Mouse (Mus musculus) right cerebral cortex, postnatal 25 days (tissue): Measurements from ENCODE around the gene Actn4.

Experiments used
- DNase-seq: peaks from one replicate; pipeline ENCODE4 v3.0.0; 2022

Gene Actn4

GRCm38 (mm10) chr7:28961927-28962670 lies at the start of gene Actn4:
Gene Actn4 (minus strand): TSS chr7:28962340.
- peak; percentile 100 for DNase-seq

DNA sequence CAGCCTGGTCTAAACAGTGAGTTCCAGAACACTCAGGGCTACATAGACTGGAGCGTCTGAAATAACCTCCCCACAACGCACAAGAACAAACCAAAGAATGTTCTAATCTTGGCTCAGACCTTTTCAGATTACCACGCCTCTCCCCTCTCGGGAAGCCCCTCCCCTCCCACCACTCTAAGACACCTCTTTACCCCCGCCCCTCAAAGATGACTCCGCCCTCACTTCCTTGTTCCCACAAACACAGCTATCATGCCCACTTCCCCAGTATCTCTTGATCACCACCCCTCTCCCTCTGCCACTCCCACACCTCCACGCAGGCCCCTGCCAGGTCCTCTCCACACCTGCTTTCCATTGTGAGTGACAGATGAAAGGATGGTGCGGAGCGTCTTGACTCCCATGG lies 46.6 kb upstream of the Actn4 start:
- no peak for DNase-seq

DNA sequence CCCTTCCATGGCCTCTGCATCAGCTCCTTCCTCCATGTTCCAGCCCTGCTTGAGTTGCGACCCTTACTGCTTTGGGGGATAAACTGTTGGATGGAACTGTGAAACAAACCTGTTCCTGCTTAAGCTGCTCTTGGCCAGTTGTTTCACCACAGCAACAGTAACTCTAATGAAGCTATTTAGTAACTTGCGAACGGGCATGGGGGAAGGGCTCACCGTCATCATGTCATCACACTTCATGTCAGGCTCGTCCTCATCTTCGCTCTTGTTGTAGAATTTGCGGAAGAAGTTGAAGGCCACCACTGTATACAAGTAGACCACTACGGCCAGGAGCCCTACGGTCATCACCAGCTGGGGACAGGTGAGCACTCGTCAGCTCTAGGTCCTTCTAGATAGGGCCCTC lies 46.0 kb upstream of the Actn4 start:
- no peak for DNase-seq

- no peak for DNase-seq
Measured at GRCm38 (mm10) chr7:29007224-29008101, 45.3 kb upstream of the Actn4 start.

DNA sequence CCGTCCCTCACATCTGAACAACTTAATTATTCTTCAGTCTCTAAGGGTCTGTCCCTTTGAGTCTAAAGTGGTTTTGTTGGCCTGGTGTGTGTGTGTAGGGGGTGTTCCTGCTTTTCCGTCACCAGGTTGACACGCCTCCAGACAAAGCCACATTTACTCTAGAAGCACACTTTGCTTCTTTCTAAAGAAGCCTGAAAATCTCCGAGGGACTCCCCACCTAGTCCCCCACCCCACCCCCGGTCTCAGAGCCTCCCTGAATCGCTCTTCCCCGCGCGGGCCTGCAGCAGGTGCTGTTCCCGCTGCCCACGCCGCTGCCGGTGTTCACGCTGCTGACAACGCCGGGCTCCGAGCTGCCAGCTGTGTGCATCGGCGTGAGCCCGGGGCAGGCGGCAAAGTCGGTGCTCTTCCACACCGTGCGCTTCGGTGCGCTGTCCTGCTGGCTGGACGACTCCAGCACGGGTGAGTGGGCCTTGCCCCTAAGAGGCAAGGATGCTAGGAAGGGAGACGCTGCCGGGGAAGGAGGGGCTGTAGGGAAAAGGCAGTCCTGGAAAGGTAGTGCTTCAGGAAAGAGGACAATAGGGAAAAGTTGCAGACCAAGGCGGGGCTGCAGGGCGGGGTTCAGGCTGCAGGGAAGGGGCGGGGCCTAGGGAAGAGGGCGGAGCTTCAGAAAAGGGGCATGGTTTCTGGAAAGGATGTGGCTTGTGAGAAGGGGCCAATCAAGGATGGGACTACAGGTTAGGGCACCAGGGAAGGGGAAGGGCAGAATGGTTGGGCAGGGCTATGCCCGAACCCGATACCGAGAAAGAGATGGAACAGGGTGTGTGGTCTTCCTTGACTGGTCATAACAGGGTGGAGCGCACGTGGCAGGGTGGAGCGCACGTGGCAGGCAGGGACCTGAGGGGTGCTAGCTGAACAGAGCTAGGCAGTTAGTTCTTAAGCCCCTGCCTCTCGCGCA lies 38.8 kb upstream of the Actn4 start:
- DNase-seq: peak; percentile 39

DNA sequence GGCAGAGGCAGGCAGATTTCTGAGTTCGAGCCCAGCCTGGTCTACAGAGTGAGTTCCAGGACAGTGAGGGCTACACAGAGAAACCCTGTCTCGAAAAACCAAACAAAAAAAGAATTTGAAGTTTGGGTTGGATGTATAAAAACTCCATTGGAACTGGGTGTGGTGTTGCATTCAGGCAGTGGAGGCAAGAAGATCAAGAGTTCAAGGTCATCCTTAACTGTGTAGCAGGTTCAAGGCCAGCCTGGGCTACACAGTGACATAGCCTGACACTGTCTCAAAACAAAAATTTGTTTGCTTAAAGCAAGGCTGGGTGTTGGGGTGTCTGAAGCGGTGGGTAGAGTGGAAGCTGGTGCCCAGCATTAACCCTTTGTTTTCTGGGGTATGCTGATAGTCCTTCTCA lies 31.3 kb upstream of the Actn4 start:
- DNase-seq: no peak

GRCm38 (mm10) chr7:28992997-28993396 lies 30.9 kb upstream of the Actn4 start:
- DNase-seq: no peak

DNA sequence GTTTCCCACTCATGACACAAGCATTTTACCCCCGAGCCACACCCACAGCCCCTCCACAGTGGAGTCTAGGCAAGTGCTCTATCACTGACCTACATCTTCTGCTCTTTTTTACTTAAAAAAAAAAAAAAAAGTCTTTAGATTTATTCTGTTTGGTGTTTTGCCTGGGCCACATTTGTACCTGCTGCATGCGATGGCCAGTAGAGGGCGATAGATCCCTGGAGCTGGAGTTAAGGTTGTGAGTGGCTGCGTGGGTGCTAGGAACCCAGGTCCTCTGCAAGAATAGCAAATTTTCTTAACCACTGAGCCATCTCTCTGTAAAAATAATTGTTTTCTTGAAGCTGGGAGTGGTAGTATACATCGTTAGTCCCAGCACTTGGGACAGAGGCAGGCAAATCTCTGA lies 29.5 kb upstream of the Actn4 start:
- DNase-seq: no peak

DNA sequence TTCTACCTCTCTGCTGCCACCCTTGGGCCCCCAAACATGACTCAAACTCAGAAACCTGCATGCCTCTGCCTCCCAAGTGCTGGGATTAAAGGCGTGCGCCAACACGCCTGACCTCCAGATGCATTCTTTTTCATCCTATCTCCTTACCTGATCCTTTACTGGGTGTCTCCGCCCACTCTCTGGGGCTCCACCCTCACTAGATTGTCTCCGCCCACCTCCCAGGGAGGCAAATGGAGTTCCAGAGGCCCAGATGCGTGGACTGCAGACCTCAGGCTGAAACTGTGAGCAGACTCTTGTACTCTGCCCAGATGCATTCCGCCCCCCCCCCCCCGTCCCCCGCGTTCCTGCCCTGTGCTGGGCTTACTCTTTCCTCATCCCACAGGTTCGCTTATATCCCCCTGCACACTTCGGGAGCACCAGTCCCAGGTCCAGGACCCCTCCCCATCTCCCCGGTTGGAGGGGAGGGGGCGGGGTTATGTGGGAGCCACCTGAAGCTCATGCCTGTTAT lies 28.7 kb upstream of the Actn4 start:
- DNase-seq: no peak

- no peak for DNase-seq
Measured at GRCm38 (mm10) chr7:28985207-28985606, 23.1 kb upstream of the Actn4 start.

GRCm38 (mm10) chr7:28984452-28984851 lies 22.3 kb upstream of the Actn4 start:
- DNase-seq: no peak

GRCm38 (mm10) chr7:28983849-28984248 lies 21.7 kb upstream of the Actn4 start:
- DNase-seq: no peak

GRCm38 (mm10) chr7:28983141-28983564 lies 21.0 kb upstream of the Actn4 start:
- no peak for DNase-seq

- DNase-seq: no peak
Measured at GRCm38 (mm10) chr7:28982274-28983013, 20.3 kb upstream of the Actn4 start.

DNA sequence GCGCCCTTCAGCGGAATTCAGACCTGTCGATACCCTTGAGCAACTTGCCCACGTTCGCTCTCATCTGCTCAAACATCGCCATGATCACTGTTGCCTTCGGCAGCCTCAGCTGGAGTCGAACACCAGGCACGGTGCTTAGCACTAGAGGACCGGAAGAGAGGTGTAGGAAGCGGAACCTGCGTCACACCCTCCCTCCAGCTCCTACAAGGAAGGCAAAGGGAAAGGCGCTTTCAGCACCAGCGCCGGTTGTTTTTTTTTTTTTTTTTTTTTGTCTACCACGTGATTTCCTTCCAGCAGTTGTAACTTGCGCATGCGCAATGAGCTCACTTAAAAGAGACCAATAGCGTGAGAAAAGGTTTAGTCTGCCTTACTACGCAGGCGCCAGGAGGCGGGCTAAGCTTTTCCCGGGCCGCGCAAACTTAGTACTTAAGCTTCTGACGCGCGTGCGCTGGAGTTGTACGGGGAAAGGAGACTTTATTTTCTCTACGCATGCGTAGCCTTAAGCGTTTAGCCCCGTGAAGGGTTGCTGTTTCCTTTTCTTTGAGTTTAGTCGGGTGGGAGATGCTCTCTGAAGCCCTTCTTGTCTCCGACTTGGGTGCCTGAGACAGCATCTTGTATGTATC lies 19.6 kb upstream of the Actn4 start, which contains the start of the genes Eif3k and Map4k1:
Gene Eif3k (minus strand): TSS at position 214 of the 623 bp plus-strand sequence.
Gene Map4k1 (plus strand): TSS at position 400 of the 623 bp plus-strand sequence.
- DNase-seq: peak; percentile 95

- DNase-seq: no peak
Measured at GRCm38 (mm10) chr7:28977556-28977955, 15.4 kb upstream of the Actn4 start.

DNA sequence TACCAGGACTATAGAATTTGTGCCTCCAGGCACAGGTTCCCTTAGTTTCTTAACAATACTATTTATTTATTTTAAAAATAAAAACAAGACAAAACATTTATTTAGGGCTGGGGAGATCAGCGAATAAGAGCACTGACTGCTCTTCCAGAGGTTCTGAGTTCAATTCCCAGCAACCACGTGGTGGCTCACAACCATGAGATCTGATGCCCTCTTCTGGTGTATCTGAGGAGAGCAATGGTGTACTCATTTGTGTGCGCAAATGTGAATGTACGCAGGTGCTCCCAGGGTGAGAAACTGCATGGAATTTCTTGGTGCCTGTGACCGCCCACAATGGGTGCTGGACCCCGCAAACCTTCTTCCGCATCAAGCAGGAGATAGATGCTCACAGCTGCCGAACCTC lies 10.9 kb upstream of the Actn4 start:
- no peak for DNase-seq

DNA sequence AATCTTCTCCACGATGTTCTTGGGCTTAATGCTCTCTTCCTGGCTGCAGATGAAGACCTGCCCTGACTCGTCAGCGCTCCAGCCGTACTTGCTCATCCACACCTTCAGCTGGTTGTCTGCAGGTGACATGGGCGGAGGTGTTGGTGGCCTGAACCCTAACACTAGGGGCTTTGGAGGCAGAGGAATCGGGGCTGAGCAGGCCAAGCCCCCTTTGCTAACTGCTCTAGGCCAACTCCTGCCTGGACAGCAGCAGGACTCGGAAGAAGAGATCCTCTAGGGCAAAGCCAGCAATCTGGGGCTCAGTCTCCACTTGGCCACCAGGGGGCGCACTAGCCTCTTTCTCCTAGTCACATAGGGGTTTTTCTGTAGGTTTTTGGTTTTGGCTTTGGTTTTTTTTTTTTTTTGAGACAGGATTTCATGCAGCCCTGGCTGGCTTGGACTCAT lies 10.4 kb upstream of the Actn4 start:
- peak; percentile 54 for DNase-seq

- no peak for DNase-seq
Measured at GRCm38 (mm10) chr7:28971770-28972269, 9.7 kb upstream of the Actn4 start.

DNA sequence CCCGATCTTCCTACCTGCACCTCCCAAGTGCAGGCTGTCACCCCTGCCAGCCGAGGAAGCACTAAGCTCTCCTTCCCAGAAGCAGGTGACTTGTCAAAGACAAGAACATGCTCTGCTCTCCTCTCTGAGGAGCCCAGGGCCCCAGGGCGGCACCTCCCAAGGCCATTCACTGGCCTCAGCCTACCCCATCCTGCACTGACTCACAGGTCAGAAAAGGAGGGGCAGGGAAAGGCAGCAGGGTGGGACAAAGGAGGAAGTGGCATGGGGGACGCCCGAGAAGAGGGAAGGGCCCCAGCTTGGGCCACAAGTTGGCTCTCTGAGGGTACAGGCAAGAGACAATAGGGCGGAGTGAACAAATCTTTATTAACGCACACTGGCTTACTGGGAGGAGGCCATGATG lies 8.9 kb upstream of the Actn4 start:
- no peak for DNase-seq
